Mouse (Mus musculus) erythroblast, embryonic 14.5 days (primary cell): Measurements from ENCODE around the gene Cobll1. TPM values are rescaled to one million over a fixed set of nuclear protein-coding genes. Genes with fewer than 3 reads are reported as not detected.

ENCODE experiments used
- H3K27me3 ChIP-seq: 2 replicates; pipeline ENCODE4 v1.6.1; 2012; ENCODE audit warnings: inconsistent platforms; ENCODE audit not compliant: control insufficient read depth
- H3K36me3 ChIP-seq: 2 replicates; pipeline ENCODE4 v1.6.1; 2012; ENCODE audit warnings: mild to moderate bottlenecking, inconsistent platforms; ENCODE audit not compliant: control insufficient read depth
- H3K4me1 ChIP-seq: 2 replicates; pipeline ENCODE4 v1.6.1; 2012; ENCODE audit warnings: inconsistent platforms; ENCODE audit not compliant: control insufficient read depth
- H3K4me3 ChIP-seq: replicated peaks from 2 replicates; pipeline ENCODE3; 2012; ENCODE audit warnings: moderate library complexity, mild to moderate bottlenecking, inconsistent platforms
- H3K9me3 ChIP-seq: 2 replicates; pipeline ENCODE4 v1.6.1; 2012; ENCODE audit warnings: low read length, inconsistent platforms, mixed read lengths; ENCODE audit not compliant: control insufficient read depth
- GATA1 ChIP-seq: IDR thresholded peaks from 2 replicates; pipeline ENCODE4 v1.6.1; 2012; ENCODE audit warnings: low read length, inconsistent platforms, mixed read lengths
- TAL1 ChIP-seq: IDR thresholded peaks from 3 replicates; pipeline ENCODE4 v1.6.1; 2012; ENCODE audit warnings: low read length, inconsistent platforms, mixed read lengths
- polyA plus RNA-seq: library from polyadenylated mRNA; stranded (reverse); fragments of >175 nt; gene quantifications from 2 replicates; pipeline ENCODE4 v1.2.3, GENCODE M21; 2012

Cobll1 gene
- polyA plus RNA-seq, 1 experiment: not detected

DNA sequence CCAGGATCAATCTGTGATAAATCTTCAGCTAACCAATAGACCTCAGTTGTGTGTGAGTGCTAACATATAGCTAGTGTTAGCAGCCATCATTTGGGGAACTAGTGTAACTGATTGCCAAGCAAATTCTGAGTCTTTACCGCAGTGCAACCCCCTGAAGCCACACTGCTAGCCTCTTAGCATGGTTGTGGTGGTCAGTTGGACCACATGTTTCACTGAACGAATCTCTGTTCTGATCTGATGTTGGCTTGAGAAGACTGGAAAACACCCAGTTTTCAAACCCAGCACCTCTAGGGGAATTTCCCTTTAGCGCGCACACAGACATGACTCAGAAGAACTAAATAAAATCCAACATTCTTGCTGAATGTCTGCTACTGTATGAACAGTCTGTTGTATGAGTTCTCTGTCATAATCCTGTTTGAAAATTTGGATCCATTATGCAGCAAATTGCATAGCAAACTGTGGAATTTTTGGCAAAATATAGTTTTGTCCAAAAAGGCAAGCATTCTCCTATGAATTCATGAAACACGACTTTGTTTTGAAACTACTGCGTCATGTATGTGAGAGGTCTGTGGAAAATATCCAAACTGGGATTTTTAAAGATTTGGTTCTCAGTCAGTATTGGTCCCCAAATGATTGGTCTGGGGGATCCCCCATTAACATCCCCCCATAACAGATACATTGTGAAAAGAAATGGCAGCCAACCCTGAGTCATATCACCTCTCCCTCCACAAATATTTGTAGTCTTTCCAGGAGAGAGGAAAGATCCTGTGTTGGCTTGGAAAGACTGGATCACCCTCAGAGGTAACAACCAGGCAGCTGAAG, 186.8 kb downstream of the Cobll1 start:
- Histone ChIP-seq H3K36me3 (no peaks in the 10 kb centered on the region), H3K9me3 (peaks cover 2% of the 10 kb centered on the region; the same call in 1 of the 2 replicates), H3K4me3 (no peak overlapping the region), H3K27me3 (no peaks in the 10 kb centered on the region), H3K4me1 (no peaks in the 10 kb centered on the region)
- TF ChIP-seq TAL1 (no peak), GATA1 (no peak)

GRCm38 (mm10) chr2:65050776-65051175, 188.4 kb downstream of the Cobll1 start:
- no peak overlapping the region for H3K4me3 ChIP-seq
- no peaks in the 10 kb centered on the region for H3K9me3 ChIP-seq
- TF ChIP-seq GATA1 (no peak), TAL1 (no peak)
- H3K36me3 ChIP-seq: no peaks in the 10 kb centered on the region
- no peaks in the 10 kb centered on the region for H3K4me1 ChIP-seq
- no peaks in the 10 kb centered on the region for H3K27me3 ChIP-seq

GRCm38 (mm10) chr2:65048234-65049017, 190.8 kb downstream of the Cobll1 start:
- Histone ChIP-seq H3K4me3 (no peak overlapping the region), H3K9me3 (0 out of 2 replicates have a peak, but pooled peaks cover 2% of the 10 kb centered on the region), H3K36me3 (no peaks in the 10 kb centered on the region), H3K27me3 (no peaks in the 10 kb centered on the region), H3K4me1 (no peaks in the 10 kb centered on the region)
- TF ChIP-seq GATA1: no peak
- no peak for TF ChIP-seq TAL1

Other genes with a start within 250 kb of the Cobll1 start
- gene Grb14, start 214.4 kb downstream of the Cobll1 start, polyA plus RNA-seq: 0.02 and 0.03 TPM in 2 replicates
- gene Slc38a11, start 124.6 kb upstream of the Cobll1 start, polyA plus RNA-seq: not detected in 2 replicates